Mouse (Mus musculus): ENCODE measurements around the gene Zc3h4. TPM values are rescaled to one million over a fixed set of nuclear protein-coding genes. Genes with fewer than 3 reads are reported as not detected.
"Not testable (repeated sequence)": the region's sequence is repeated elsewhere in the genome, so short reads cannot be mapped to it uniquely, and the experiment has no call there.

Gene Zc3h4
- 10 to 100 TPM; 29.5 to 30.1 TPM for total RNA-seq (2021)
- long read RNA-seq, experiment 1, partial matches to known transcripts, result 0 of 5 reads
- long read RNA-seq, experiment 1, other reads (novel, unspliced or antisense), result 5 of 5 reads
- long read RNA-seq, experiment 2, partial matches to known transcripts, result 1 of 7 reads
- long read RNA-seq, experiment 2, other reads (novel, unspliced or antisense), result 6 of 7 reads

- DNase-seq, result peak; percentile 91 to 93
- intact Hi-C loops (cut with DNase I), result no loop called here
Measured at GRCm38 (mm10) chr7:16400689-16401611, at the start of gene Zc3h4. Gene Zc3h4, plus strand, starts transcription at chr7:16400910.

DNA sequence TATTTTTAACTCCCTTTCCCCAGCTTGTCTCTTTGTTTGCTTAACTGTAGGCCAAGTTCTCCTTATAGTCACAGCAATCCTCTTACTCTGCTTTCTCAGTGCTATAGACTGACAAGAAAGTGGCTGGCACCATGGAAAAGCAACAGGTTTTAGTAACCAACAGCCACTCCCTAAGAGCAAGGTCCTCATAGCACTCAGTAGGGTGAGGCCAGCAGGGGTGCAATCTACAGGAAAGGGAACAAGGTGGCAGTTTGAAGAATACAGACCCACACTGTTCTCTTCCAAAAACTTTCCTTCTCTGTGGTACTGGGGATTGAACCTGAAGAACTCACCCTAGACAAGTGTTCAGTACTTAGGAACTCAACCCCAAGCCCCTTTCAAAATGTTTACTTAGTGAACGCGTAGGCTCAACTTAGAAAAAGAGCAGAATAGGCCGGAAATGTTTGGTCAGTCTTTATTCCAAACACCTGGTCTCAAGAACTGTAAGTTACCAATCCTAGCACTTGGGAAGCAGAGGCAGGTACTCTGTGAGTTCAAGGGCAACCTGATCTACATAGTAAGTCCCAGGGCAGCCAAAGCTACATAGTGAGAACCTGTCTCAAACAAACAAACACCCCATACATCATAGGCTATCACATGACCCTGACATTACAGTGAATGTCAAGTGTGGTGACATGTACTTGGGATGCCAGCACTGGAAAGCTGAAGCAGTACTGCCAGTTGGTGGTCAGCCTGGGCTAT is 44.7 kb upstream of the Zc3h4 start:
- DNase-seq, result no peak
- intact Hi-C loops (cut with DNase I), result no loop called here

DNA sequence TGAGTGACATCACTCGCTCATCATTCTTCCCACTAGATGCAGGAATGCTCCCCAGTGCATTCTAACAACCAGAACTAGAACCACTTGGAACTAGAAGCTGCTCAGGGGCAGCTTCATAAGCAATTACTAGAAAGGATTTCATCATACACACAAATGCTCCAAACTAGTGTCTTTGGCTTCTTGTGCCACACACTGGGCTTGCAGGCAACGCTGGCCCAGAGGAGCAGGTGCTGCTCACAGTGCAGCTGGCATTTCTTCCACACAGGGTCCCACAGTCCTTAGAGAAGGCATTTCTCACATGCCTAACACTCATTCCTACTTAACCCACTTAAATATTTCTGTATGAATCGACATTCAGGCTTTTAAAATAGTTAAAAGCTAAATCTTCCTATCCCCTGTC is 43.1 kb upstream of the Zc3h4 start:
- no peak for DNase-seq
- intact Hi-C loops (cut with DNase I), result no loop called here

DNA sequence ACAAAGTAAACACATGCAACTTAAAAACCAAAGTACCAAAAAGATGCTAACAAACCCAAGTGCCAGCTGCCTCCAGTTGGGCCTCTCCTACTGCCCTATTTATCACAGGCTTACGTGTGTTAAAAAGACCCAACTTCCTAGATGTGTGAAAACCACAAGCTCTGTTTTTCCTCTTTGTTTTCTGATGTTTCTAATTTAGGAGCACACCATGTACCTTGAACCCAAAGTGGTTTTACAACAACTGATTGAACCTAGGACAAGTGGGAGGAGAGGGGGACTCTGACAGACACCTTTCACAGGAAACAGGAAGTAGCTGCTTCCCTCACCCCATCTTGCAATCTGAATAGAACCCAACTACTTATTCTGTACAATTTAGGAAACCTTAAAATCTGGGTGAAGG is 36.4 kb upstream of the Zc3h4 start:
- intact Hi-C loops (cut with DNase I), result no loop called here
- no peak for DNase-seq

GRCm38 (mm10) chr7:16364901-16365500 is 35.7 kb upstream of the Zc3h4 start:
- intact Hi-C loops (cut with DNase I), result no loop called here
- DNase-seq, result no peak

DNA sequence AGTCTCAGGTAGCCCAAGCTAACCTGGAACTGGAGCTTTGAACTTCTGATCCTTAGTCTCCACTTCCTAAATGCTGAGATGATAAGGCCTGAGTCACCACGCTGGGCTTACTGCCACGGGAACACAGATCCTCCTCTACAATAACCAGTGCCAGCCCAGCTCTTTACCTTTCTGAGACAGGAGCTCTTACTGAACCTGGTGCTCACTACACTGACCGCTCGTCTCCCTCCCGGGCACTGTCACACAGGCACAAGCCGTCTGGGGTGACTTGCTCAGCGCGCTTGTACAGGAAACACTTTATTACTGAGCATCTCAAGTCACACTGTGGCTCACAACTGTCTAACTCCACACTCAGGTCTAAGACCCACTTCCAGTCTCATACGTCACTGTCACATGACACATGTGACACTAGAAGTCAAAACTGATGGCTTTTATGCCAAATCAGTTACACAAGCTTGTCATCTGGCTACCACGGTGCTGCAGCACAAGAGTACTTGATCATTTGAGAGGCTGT is 34.5 kb upstream of the Zc3h4 start:
- intact Hi-C loops (cut with DNase I), result no loop called here
- peak in 1 of 2 experiments; percentile 10 for DNase-seq

GRCm38 (mm10) chr7:16366669-16367068 is 34.0 kb upstream of the Zc3h4 start:
- intact Hi-C loops (cut with DNase I), result no loop called here
- DNase-seq, result no peak

GRCm38 (mm10) chr7:16368835-16369234 is 31.9 kb upstream of the Zc3h4 start:
- intact Hi-C loops (cut with DNase I), result no loop called here
- DNase-seq, result no peak

DNA sequence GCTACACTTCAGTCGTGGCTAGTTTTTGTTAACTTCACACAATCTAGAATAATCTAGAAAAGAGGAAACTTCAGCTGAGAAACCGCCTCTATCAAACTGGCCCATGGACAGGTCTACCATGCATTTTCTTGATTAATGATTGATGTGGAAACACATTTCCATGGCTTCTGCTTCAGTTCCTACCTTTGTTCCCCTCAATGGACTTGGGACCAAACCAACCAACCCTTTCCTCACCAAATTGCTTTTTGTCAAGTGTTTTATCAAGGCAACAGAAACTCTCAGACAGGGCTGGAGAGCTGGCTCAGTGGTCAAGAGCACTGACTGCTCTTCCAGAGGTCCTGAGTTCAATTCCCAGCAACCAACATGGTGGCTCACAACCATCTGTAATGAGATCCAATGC is 30.1 kb upstream of the Zc3h4 start:
- no peak for DNase-seq
- intact Hi-C loops (cut with DNase I), result loop anchor here (5.0 to 10.0 kb wide), 3 partner anchors 43 to 178 kb away; no protein-coding TSS in a partner anchor

DNA sequence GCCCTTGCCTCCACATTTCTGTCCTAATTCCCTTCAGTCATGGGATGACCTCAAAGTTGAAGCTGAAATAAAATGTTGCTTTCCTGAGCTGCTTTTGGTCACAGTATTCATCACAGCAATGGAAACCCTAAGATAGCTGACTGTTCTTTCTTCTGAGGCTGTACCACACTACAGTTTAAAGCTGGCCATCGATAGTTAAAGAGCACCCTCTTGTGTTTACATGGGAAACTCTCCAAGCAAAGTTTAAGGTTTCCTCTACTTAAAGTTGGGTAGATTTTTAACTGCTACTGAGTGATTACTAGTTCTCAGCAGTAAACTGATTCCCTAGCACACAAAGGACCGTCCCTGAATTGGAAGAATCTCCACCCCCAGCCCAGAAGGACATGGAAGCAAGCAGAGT is 27.0 kb upstream of the Zc3h4 start:
- no peak for DNase-seq
- intact Hi-C loops (cut with DNase I), result loop anchor here (1.0 to 10.0 kb wide), 4 partner anchors 46 to 181 kb away; no protein-coding TSS in a partner anchor

- DNase-seq, result no peak
- intact Hi-C loops (cut with DNase I), result loop anchor here (5.0 to 10.0 kb wide), 4 partner anchors 48 to 183 kb away; no protein-coding TSS in a partner anchor
Measured at GRCm38 (mm10) chr7:16374989-16375388, 25.7 kb upstream of the Zc3h4 start.

DNA sequence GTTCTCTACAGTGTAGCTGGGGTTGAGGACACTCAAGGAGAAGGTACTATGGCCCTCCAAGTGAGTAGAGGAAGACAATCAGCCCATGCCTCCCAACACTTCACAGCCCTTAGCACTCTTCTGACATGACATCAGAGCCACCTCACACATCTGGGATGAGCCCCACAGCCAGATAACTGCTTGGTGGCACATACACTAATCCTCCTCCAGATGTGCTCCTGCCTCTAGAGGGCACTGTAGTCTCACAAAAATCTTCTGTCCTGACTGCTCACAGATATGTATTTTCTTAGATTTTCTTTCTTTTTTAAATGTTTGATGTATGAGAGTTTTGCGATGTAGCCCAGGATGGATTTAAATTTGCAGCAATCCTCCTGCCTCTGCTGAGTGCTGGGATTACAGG is 24.2 kb upstream of the Zc3h4 start:
- intact Hi-C loops (cut with DNase I), result loop anchor here (5.0 to 10.0 kb wide), 2 partner anchors 48 to 86 kb away; no protein-coding TSS in a partner anchor

DNA sequence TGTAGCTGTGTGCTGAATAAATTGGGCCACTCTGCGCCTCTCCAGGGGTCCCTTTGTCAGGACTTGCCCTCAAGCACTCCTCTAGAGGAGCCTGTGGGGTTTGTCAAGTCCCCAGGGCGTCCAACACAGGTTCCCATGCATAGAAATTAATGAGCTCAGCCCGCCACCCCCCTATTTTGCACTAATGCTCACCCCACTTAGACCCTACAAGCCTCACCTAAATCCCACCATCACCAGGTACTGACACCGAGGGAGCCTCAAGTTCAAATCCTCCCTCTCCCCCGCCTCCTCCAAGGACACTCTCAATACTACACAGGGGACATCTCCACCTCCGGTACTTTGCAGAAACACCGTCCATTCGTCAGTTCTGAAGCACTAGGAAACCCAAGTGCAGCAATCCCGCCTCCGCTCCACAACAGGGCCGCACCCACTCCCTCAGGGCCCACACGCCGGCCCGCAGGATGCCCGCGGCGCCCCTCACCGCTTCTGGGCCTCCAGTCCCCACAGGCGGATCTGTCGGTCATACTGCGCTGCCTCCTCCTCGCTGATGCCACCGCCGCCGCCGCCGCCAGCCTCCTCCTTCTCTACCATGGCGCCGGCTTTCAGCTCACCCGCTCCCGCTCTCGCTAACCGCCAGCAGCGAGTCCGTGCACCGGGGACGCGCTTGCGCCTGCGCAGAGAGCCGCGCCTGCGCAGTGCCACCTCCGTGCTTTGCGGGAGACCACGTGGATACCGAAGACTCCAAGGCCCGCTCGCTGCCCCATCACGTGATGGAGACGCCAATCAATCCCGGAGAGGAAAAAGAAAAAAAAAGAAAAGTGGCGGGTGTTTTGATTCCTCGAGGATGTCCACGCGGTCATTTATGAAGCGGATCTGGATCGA is 13.3 kb upstream of the Zc3h4 start, which contains the start of gene Sae1:
TSS of gene Sae1 (minus strand) at position 647 of the 882 bp plus-strand sequence.
- peak; percentile 98 for DNase-seq
- intact Hi-C loops (cut with DNase I), result loop anchor here (5.0 kb wide), 1 partner anchor 230 kb away; no protein-coding TSS in a partner anchor

More for the DNA sequence above, 24.2 kb upstream of the Zc3h4 start:
- DNase-seq, result peak; percentile 51 to 75

GRCm38 (mm10) chr7:16389942-16390341 is 10.8 kb upstream of the Zc3h4 start:
- not testable (repeated sequence) for DNase-seq
- intact Hi-C loops (cut with DNase I), result loop anchor here (5.0 kb wide), 1 partner anchor 227 kb away; no protein-coding TSS in a partner anchor

- intact Hi-C loops (cut with DNase I), result no loop called here
- DNase-seq, result no peak
Measured at GRCm38 (mm10) chr7:16392923-16393322, 7.8 kb upstream of the Zc3h4 start.

GRCm38 (mm10) chr7:16395944-16396343 is 4.8 kb upstream of the Zc3h4 start:
- intact Hi-C loops (cut with DNase I), result loop anchor here (1.0 kb wide), 2 partner anchors 30 to 69 kb away; no protein-coding TSS in a partner anchor

GRCm38 (mm10) chr7:16397465-16397864 is 3.2 kb upstream of the Zc3h4 start:
- no peak for DNase-seq
- intact Hi-C loops (cut with DNase I), result no loop called here

More at GRCm38 (mm10) chr7:16395944-16396343, 4.8 kb upstream of the Zc3h4 start:
- peak; percentile 36 to 63 for DNase-seq

DNA sequence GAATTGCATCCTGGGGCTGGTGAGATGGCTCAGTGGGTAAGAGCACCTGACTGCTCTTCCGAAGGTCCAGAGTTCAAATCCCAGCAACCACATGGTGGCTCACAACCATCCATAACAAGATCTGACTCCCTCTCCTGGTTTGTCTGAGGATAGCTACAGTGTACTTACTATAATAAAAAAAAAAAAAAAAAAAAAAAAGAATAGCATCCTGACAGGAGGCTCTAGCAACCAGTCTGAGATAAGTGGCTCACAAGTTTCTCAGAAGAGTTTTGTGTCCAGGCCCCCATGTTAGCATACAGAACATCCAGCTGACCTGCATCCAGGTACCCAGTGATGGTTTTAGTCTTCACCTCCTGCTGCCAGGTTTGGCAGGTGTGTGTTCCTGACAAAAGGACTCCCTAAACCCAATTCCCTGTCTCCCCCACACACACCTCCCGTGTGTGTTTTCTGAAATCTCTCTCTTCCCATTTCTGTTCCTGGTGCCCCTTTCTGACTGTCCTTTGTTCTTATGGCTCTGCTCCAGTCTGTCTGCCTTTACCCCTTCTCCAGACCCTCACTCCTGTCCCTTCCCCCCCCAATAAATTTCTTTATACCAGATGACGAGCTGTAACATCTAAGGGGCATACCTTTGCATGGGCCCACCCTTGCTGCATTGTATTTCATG is 2.2 kb upstream of the Zc3h4 start:
- intact Hi-C loops (cut with DNase I), result no loop called here
- no peak for DNase-seq

Data from heart, postnatal 14 days (tissue).